Mouse (Mus musculus): ENCODE results near the gene Cldn7. TPM values are rescaled to one million over a fixed set of nuclear protein-coding genes. Genes with fewer than 3 reads are reported as not detected.

Gene Cldn7
- polyA plus RNA-seq, 1 experiment from 2014 or later: 0.38 TPM

GRCm38 (mm10) chr11:69998567-69999491 lies 34.2 kb downstream of the Cldn7 start:
- no peak for ATAC-seq (ENCODE audit: low FRiP score)
- Histone ChIP-seq H3K4me2 (peak overlapping the region; percentile 71; the same call in 1 of the 2 replicates), H3K9me3 (no peaks in the 10 kb centered on the region), H3K4me3 (peak overlapping the region; percentile 91), H3K9ac (0 out of 2 replicates have a peak overlapping the region, but pooled peaks have one; percentile 13), H3K27ac (no peak overlapping the region; the same call in 1 of the 2 replicates), H3K4me1 (replicated peaks) (peaks cover 63% of the 10 kb centered on the region), H3K27me3 (no peaks in the 10 kb centered on the region), H3K36me3 (peaks cover 34% of the 10 kb centered on the region)
- 92% methylated on average over 27 of the region's 27 CpGs for WGBS

DNA sequence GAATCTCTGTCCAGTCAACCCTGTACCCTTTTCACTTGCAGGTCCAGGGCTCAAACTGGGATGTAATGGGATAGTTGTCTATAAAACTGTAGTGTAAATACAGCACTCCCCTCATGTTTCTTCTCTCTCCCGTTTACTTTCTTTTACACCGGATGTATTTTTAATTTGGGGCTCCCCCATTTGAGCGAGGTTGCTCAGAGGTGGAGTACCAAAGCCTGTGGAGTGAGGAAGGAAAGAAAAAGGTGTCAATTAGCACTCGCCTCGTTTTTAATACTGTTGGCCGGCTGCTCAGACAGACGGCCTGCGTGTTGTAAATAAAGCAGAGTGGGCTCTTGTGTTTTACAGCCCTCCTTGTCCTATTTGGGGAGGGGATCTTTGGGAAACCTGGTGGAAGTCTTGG lies 35.1 kb downstream of the Cldn7 start:
- H3K9ac ChIP-seq: no peak overlapping the region
- peak overlapping the region; percentile 85; the same call in 1 of the 2 replicates for H3K4me2 ChIP-seq
- H3K27me3 ChIP-seq: no peaks in the 10 kb centered on the region
- no peaks in the 10 kb centered on the region for H3K9me3 ChIP-seq
- H3K4me1 ChIP-seq (replicated peaks): peaks cover 63% of the 10 kb centered on the region
- peak overlapping the region; percentile 97 for H3K27ac ChIP-seq
- peak overlapping the region; percentile 15 for H3K4me3 ChIP-seq
- no peak for ATAC-seq (ENCODE audit: low FRiP score)
- H3K36me3 ChIP-seq: peaks cover 27% of the 10 kb centered on the region
- 84% methylated on average over 8 of the region's 8 CpGs for WGBS

DNA sequence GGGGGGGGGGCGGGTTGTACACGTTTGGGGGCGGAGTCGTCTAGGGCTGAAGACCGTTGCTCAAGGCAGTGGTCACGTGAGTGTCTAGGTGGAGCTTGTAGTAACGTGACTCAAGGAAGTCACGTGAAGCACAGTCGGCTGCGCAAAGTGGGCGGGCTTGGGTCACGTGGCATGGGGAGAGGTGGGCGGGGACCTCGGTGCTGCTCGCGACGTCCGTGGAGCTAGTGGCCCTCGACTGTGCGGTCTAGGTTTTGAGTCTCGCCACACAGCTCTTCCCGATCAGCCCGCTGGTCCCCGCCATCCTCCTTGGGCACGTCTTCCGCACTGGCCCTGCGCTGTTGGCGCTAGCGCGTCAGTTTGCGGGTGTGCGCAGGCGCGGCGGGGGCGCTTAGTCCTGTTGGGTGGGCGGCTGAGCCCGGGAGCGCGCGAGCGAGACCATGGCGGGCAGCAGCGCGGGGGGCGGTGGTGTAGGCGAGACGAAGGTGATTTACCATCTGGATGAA lies 35.9 kb downstream of the Cldn7 start, which contains the start of gene Dvl2:
Gene Dvl2, plus strand, starts transcription at position 200 of the 503 bp plus-strand sequence.
- no peaks in the 10 kb centered on the region for H3K27me3 ChIP-seq
- H3K4me2 ChIP-seq: peak within 1 kb of the TSS; percentile 85
- H3K9ac ChIP-seq: peak within 1 kb of the TSS; percentile 89
- peak; percentile 69 for ATAC-seq (ENCODE audit: low FRiP score)
- H3K4me1 ChIP-seq (replicated peaks): peaks cover 65% of the 10 kb centered on the region
- peaks cover 33% of the 10 kb centered on the region for H3K36me3 ChIP-seq
- peak within 1 kb of the TSS; percentile 97 for H3K27ac ChIP-seq
- H3K9me3 ChIP-seq: no peaks in the 10 kb centered on the region
- 0% methylated on average over 47 of the region's 48 CpGs for WGBS
- H3K4me3 ChIP-seq: peak within 1 kb of the TSS; percentile 77

DNA sequence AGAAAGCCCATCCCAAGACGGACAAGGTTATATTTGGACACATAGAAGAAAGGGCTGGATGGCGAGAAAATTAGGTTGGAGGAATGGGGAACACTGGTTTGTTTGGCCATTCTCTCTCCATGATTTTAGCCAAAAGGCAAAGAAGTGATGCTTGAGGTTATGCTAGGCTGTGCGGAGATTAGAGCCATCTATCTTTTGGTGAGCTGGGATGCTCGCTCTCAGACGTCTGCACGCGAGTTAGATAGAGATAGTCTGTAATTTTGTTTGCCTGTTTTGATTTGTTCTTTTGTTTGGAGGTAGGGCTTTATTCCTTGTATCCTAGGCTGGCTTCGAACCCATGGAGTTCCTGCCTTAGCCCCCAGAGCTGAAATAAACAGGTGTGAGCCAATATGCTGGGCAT lies 36.6 kb downstream of the Cldn7 start:
- Histone ChIP-seq H3K9ac (peak overlapping the region; percentile 89), H3K9me3 (no peaks in the 10 kb centered on the region), H3K4me2 (peak overlapping the region; percentile 85), H3K4me1 (replicated peaks) (peaks cover 65% of the 10 kb centered on the region), H3K27ac (peak overlapping the region; percentile 97), H3K27me3 (no peaks in the 10 kb centered on the region), H3K36me3 (peaks cover 41% of the 10 kb centered on the region), H3K4me3 (peak overlapping the region; percentile 77)
- no peak for ATAC-seq (ENCODE audit: low FRiP score)
- 13% methylated on average over 8 of the region's 8 CpGs for WGBS

GRCm38 (mm10) chr11:70001865-70002264 lies 37.3 kb downstream of the Cldn7 start:
- Histone ChIP-seq H3K9ac (no peak overlapping the region), H3K27ac (no peak overlapping the region), H3K36me3 (peaks cover 48% of the 10 kb centered on the region), H3K27me3 (no peaks in the 10 kb centered on the region), H3K4me3 (peak overlapping the region; percentile 77), H3K4me2 (peak overlapping the region; percentile 85), H3K4me1 (replicated peaks) (peaks cover 65% of the 10 kb centered on the region), H3K9me3 (no peaks in the 10 kb centered on the region)
- no peak for ATAC-seq (ENCODE audit: low FRiP score)

DNA sequence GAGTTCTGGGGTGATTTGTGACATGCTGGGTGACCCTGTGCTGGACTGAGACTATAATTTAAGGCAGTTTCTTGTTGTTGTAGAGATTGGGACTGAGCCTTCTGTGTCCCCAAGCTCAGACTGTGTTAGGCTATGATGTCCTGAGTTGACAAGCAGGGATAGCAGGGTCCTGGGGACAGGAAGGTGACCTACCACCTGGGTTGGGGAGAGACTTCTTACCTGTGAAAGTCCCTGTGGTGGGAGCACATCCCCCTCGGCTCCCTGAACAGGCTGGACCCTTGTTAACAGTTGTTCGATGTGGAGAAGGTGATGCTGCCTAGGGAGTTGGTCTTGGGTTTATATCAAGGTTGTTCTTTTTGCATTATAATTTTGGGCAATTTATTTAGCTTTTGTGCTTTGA lies 37.9 kb downstream of the Cldn7 start:
- Histone ChIP-seq H3K27me3 (no peaks in the 10 kb centered on the region), H3K4me3 (peak overlapping the region; percentile 77), H3K4me2 (peak overlapping the region; percentile 85), H3K27ac (no peak overlapping the region), H3K4me1 (replicated peaks) (peaks cover 62% of the 10 kb centered on the region), H3K9me3 (no peaks in the 10 kb centered on the region), H3K9ac (peak overlapping the region; percentile 57; the same call in 1 of the 2 replicates), H3K36me3 (peaks cover 54% of the 10 kb centered on the region)
- ATAC-seq (ENCODE audit: low FRiP score): no peak
- WGBS: 92% methylated on average over 2 of the region's 2 CpGs

DNA sequence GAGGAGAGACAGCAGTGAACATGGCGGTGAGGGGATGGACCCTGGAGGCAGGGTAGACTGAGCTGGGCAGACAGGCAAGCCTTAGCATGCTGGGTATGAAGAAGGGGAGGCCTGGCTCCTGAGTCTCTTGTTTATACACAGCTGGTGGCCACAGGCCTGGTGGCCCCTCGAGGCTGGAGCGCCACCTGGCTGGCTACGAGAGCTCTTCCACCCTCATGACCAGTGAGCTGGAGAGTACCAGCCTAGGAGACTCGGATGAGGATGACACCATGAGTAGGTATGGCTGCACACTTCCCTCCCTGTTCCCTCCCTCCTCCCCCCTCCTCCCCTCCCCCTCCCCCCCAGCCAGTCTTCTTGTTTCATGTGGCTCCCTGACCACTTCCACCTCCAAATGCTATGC lies 40.9 kb downstream of the Cldn7 start:
- WGBS: 56% methylated on average over 5 of the region's 5 CpGs
- Histone ChIP-seq H3K27ac (no peak overlapping the region), H3K27me3 (no peaks in the 10 kb centered on the region), H3K4me1 (replicated peaks) (peaks cover 39% of the 10 kb centered on the region), H3K4me2 (no peak overlapping the region), H3K36me3 (peaks cover 63% of the 10 kb centered on the region), H3K9ac (no peak overlapping the region), H3K4me3 (no peak overlapping the region), H3K9me3 (no peaks in the 10 kb centered on the region)
- ATAC-seq (ENCODE audit: low FRiP score): no peak

- no peak for ATAC-seq (ENCODE audit: low FRiP score)
- no peak overlapping the region for H3K9ac ChIP-seq
- H3K4me2 ChIP-seq: no peak overlapping the region
- H3K9me3 ChIP-seq: no peaks in the 10 kb centered on the region
- peaks cover 88% of the 10 kb centered on the region for H3K36me3 ChIP-seq
- no peaks in the 10 kb centered on the region for H3K27me3 ChIP-seq
- peaks cover 19% of the 10 kb centered on the region for H3K4me1 ChIP-seq (replicated peaks)
- WGBS: 89% methylated on average over 6 of the region's 6 CpGs
- no peak overlapping the region for H3K27ac ChIP-seq
- no peak overlapping the region for H3K4me3 ChIP-seq
These were observed 45.5 kb downstream of the Cldn7 start for GRCm38 (mm10) chr11:70010033-70010432.

DNA sequence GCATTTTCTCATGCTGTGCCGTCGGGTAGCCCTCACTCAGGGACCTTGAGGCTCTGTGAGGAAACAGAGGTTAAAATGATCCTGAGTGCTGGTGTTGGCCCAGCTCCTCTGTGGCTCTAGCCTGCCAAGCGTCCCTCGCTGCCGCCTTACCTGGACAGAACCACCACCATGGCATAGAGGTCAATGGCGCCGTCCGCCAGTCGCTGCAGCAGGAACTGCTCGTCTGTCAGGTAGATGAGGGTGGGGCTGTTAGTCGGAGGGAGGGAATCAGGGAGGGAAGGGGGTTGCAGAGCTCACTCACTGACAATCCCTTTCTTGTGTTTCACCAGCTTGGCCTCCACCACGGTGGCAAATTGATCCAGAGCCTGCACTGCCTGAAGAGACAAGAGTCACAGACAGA lies 46.0 kb downstream of the Cldn7 start:
- ATAC-seq (ENCODE audit: low FRiP score): no peak
- Histone ChIP-seq H3K27ac (no peak overlapping the region), H3K9ac (no peak overlapping the region), H3K36me3 (peaks cover 83% of the 10 kb centered on the region), H3K4me2 (no peak overlapping the region), H3K9me3 (no peaks in the 10 kb centered on the region), H3K4me3 (no peak overlapping the region), H3K27me3 (no peaks in the 10 kb centered on the region), H3K4me1 (replicated peaks) (peaks cover 20% of the 10 kb centered on the region)
- WGBS: 94% methylated on average over 12 of the region's 12 CpGs

GRCm38 (mm10) chr11:70010961-70011360 lies 46.4 kb downstream of the Cldn7 start:
- H3K4me1 ChIP-seq (replicated peaks): peaks cover 20% of the 10 kb centered on the region
- peaks cover 79% of the 10 kb centered on the region for H3K36me3 ChIP-seq
- no peaks in the 10 kb centered on the region for H3K27me3 ChIP-seq
- no peaks in the 10 kb centered on the region for H3K9me3 ChIP-seq
- no peak for ATAC-seq (ENCODE audit: low FRiP score)
- H3K27ac ChIP-seq: no peak overlapping the region
- no peak overlapping the region for H3K9ac ChIP-seq
- no peak overlapping the region for H3K4me3 ChIP-seq
- WGBS: 79% methylated on average over 10 of the region's 10 CpGs
- H3K4me2 ChIP-seq: no peak overlapping the region

GRCm38 (mm10) chr11:70012931-70013330 lies 48.4 kb downstream of the Cldn7 start:
- Histone ChIP-seq H3K4me2 (no peak overlapping the region), H3K27ac (no peak overlapping the region), H3K4me3 (no peak overlapping the region), H3K36me3 (peaks cover 59% of the 10 kb centered on the region), H3K4me1 (replicated peaks) (peaks cover 33% of the 10 kb centered on the region), H3K9me3 (no peaks in the 10 kb centered on the region), H3K27me3 (no peaks in the 10 kb centered on the region), H3K9ac (no peak overlapping the region)
- no peak for ATAC-seq (ENCODE audit: low FRiP score)
- WGBS: 83% methylated on average over 9 of the region's 9 CpGs

DNA sequence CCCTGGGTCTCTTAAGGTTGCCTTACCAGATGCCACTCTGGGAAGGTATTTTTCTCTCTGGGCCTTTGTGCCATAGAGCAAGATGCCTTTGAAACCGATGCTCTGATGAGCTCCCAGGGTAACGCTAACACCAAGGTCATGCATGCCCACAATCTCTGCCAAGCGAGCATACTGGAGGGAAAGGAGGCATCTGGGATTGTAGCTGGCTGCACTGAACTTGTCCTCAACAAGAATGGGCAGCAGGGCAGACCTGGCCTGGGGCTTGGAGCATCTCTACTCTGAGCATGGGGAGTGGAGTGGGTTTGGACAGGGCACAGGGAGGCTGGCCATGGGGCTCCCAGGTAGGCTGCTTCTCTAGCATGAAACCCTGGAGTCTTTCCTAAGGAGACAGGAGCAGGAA lies 48.8 kb downstream of the Cldn7 start:
- H3K27ac ChIP-seq: no peak overlapping the region
- H3K4me1 ChIP-seq (replicated peaks): peaks cover 35% of the 10 kb centered on the region
- H3K9me3 ChIP-seq: no peaks in the 10 kb centered on the region
- H3K4me2 ChIP-seq: no peak overlapping the region
- WGBS: 90% methylated on average over 3 of the region's 3 CpGs
- no peak overlapping the region for H3K4me3 ChIP-seq
- peak overlapping the region; percentile 14; the same call in 1 of the 2 replicates for H3K9ac ChIP-seq
- ATAC-seq (ENCODE audit: low FRiP score): no peak
- peaks cover 55% of the 10 kb centered on the region for H3K36me3 ChIP-seq
- no peaks in the 10 kb centered on the region for H3K27me3 ChIP-seq

Measured in hindbrain, embryonic 13.5 days (tissue).